Mouse (Mus musculus) liver, embryonic 15.5 days (tissue): ENCODE results near the gene Cpm. TPM values are rescaled to one million over a fixed set of nuclear protein-coding genes. Genes with fewer than 3 reads are reported as not detected.
"Not testable (repeated sequence)": the region's sequence is repeated elsewhere in the genome, so short reads cannot be mapped to it uniquely, and the experiment has no call there.

ENCODE experiments used
- ATAC-seq: fragments of 200-750 bp; cut with Nextera tagmentation; 2 replicates; pipeline ENCODE4 v1.8.0; 2017; ENCODE audit warnings: moderate number of reproducible peaks, mild to moderate bottlenecking, moderate library complexity; ENCODE audit not compliant: insufficient read depth
- H3K27ac ChIP-seq: fragments of 300-500 bp; sonication (generic); replicated peaks from 2 replicates; pipeline ENCODE4 v1.5.1; 2015; ENCODE audit warnings: mild to moderate bottlenecking, inconsistent platforms
- H3K27me3 ChIP-seq: fragments of 300-500 bp; sonication (generic); 2 replicates; pipeline ENCODE4 v1.6.1; 2015; ENCODE audit warnings: mild to moderate bottlenecking, inconsistent platforms
- H3K36me3 ChIP-seq: fragments of 300-500 bp; sonication (generic); replicated peaks from 2 replicates; pipeline ENCODE4 v1.6.1; 2015; ENCODE audit warnings: moderate library complexity, mild to moderate bottlenecking, inconsistent platforms
- H3K4me1 ChIP-seq: fragments of 300-500 bp; sonication (generic); replicated peaks from 2 replicates; pipeline ENCODE4 v1.6.1; 2015; ENCODE audit warnings: inconsistent platforms
- H3K4me2 ChIP-seq: fragments of 300-500 bp; sonication (generic); 2 replicates; pipeline ENCODE4 v1.6.1; 2015; ENCODE audit warnings: moderate library complexity, mild to moderate bottlenecking, inconsistent platforms
- H3K4me3 ChIP-seq: fragments of 300-500 bp; sonication (generic); replicated peaks from 2 replicates; pipeline ENCODE4 v1.5.1; 2015; ENCODE audit warnings: mild to moderate bottlenecking, inconsistent platforms
- H3K9ac ChIP-seq: fragments of 300-500 bp; sonication (generic); 2 replicates; pipeline ENCODE4 v1.6.1; 2015; ENCODE audit warnings: moderate library complexity, mild to moderate bottlenecking, inconsistent platforms
- H3K9me3 ChIP-seq: fragments of 300-500 bp; sonication (generic); replicated peaks from 2 replicates; pipeline ENCODE4 v1.6.1; 2016; ENCODE audit warnings: inconsistent platforms
- WGBS: fragments of 180-500 bp; shearing (Covaris S2); methylation state at CpG from one replicate; pipeline ENCODE4 v1.1.7; 2015; ENCODE audit warnings: mixed read lengths; ENCODE audit not compliant: insufficient replicate concordance; 5-methylcytosine and 5-hydroxymethylcytosine counted together
- polyA plus RNA-seq: library from polyadenylated mRNA; unstranded; fragments of >200 nt; fragmentation: Nextera tagmentation; extraction: Ambion mirVana; gene quantifications from 2 replicates; pipeline ENCODE4 v1.2.1, GENCODE M21; 2015

Cpm gene
- polyA plus RNA-seq, 1 experiment from 2014 or later: 15.7 TPM

GRCm38 (mm10) chr10:117699914-117700313 is 70.6 kb downstream of the Cpm start:
- 90% methylated on average over 4 of the region's 4 CpGs for WGBS
- H3K4me3 ChIP-seq: no peak overlapping the region
- H3K27me3 ChIP-seq: no peaks in the 10 kb centered on the region
- no peaks in the 10 kb centered on the region for H3K9me3 ChIP-seq
- no peak overlapping the region for H3K27ac ChIP-seq
- peaks cover 96% of the 10 kb centered on the region for H3K36me3 ChIP-seq
- peaks cover 6% of the 10 kb centered on the region for H3K4me1 ChIP-seq
- no peak overlapping the region for H3K9ac ChIP-seq
- no peak for ATAC-seq
- H3K4me2 ChIP-seq: no peak overlapping the region

- Histone ChIP-seq H3K27ac (no peak overlapping the region), H3K36me3 (peaks cover 96% of the 10 kb centered on the region), H3K9ac (no peak overlapping the region), H3K27me3 (no peaks in the 10 kb centered on the region), H3K9me3 (no peaks in the 10 kb centered on the region), H3K4me1 (peaks cover 6% of the 10 kb centered on the region), H3K4me3 (no peak overlapping the region), H3K4me2 (no peak overlapping the region)
- 87% methylated on average over 1 of the region's 1 CpGs for WGBS
- no peak for ATAC-seq
Observed at GRCm38 (mm10) chr10:117700450-117700849, 71.2 kb downstream of the Cpm start.

- no peaks in the 10 kb centered on the region for H3K27me3 ChIP-seq
- peaks cover 6% of the 10 kb centered on the region for H3K4me1 ChIP-seq
- no peak overlapping the region for H3K27ac ChIP-seq
- peaks cover 94% of the 10 kb centered on the region for H3K36me3 ChIP-seq
- 80% methylated on average over 6 of the region's 6 CpGs for WGBS
- no peak for ATAC-seq
- no peak overlapping the region for H3K4me3 ChIP-seq
- H3K9ac ChIP-seq: no peak overlapping the region
- H3K4me2 ChIP-seq: no peak overlapping the region
- no peaks in the 10 kb centered on the region for H3K9me3 ChIP-seq
Observed at GRCm38 (mm10) chr10:117701034-117701829, 71.9 kb downstream of the Cpm start.

GRCm38 (mm10) chr10:117702024-117702833 is 72.9 kb downstream of the Cpm start:
- Histone ChIP-seq H3K36me3 (peaks cover 94% of the 10 kb centered on the region), H3K4me2 (no peak overlapping the region), H3K9me3 (no peaks in the 10 kb centered on the region), H3K9ac (no peak overlapping the region), H3K4me1 (peaks cover 15% of the 10 kb centered on the region), H3K27ac (no peak overlapping the region), H3K4me3 (no peak overlapping the region), H3K27me3 (no peaks in the 10 kb centered on the region)
- WGBS: 86% methylated on average over 6 of the region's 6 CpGs
- no peak for ATAC-seq

DNA sequence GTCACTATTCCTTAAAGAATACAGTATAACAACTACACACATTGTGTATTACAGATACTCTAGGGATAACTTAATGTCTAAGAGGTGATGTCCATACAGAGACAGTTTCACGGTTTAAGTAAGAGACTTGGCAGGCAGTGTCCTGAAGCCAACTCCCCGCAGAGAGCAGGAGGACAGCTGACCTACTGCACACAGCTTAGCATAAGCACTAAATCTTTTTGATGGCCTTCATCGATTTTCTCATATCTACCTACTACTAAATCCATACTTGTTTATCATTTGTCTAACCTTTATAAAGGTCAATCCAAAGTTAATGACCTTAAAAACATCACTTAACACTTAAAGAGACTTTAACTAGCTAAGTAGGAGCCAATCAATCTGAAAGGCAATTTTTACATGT is 74.2 kb downstream of the Cpm start:
- no peak overlapping the region for H3K9ac ChIP-seq
- H3K27ac ChIP-seq: no peak overlapping the region
- peaks cover 91% of the 10 kb centered on the region for H3K36me3 ChIP-seq
- H3K4me2 ChIP-seq: no peak overlapping the region
- no peaks in the 10 kb centered on the region for H3K9me3 ChIP-seq
- no peaks in the 10 kb centered on the region for H3K27me3 ChIP-seq
- 87% methylated on average over 3 of the region's 3 CpGs for WGBS
- no peak overlapping the region for H3K4me3 ChIP-seq
- peaks cover 12% of the 10 kb centered on the region for H3K4me1 ChIP-seq
- ATAC-seq: no peak

GRCm38 (mm10) chr10:117704314-117704963 is 75.1 kb downstream of the Cpm start:
- H3K27ac ChIP-seq, H3K4me2 ChIP-seq, H3K9me3 ChIP-seq, H3K9ac ChIP-seq, H3K27me3 ChIP-seq, H3K4me3 ChIP-seq, ATAC-seq: not testable (repeated sequence)
- 82% methylated on average over 6 of the region's 6 CpGs for WGBS
- H3K36me3 ChIP-seq: peaks cover 81% of the 10 kb centered on the region
- peaks cover 20% of the 10 kb centered on the region for H3K4me1 ChIP-seq

GRCm38 (mm10) chr10:117704964-117705335 is 75.7 kb downstream of the Cpm start:
- ATAC-seq: no peak
- 87% methylated on average over 6 of the region's 6 CpGs for WGBS

DNA sequence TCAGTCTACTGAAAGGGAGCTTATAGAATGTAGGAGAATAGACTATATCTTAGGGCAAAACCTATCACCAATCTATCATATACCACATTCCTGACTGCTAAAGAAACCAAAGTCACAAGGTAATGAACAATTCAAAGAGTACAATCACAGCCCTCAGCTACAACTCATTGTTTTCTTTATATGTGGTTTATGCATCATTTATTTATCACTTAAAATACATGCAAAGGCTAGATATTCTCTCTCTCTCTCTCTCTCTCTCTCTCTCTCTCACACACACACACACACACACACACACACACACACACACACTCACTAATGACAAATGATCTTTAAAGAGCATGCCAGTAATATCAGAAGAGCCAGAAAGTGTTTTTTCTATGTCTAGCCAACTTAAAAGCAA is 76.5 kb downstream of the Cpm start:
- Histone ChIP-seq H3K4me3 (no peak overlapping the region), H3K36me3 (peaks cover 68% of the 10 kb centered on the region), H3K27me3 (no peaks in the 10 kb centered on the region), H3K4me1 (peaks cover 21% of the 10 kb centered on the region), H3K9me3 (no peaks in the 10 kb centered on the region), H3K27ac (no peak overlapping the region), H3K4me2 (no peak overlapping the region), H3K9ac (no peak overlapping the region)
- ATAC-seq: no peak

More at GRCm38 (mm10) chr10:117704964-117705335, 75.7 kb downstream of the Cpm start:
- no peak overlapping the region for H3K4me3 ChIP-seq
- no peaks in the 10 kb centered on the region for H3K9me3 ChIP-seq
- peaks cover 76% of the 10 kb centered on the region for H3K36me3 ChIP-seq
- no peaks in the 10 kb centered on the region for H3K27me3 ChIP-seq
- H3K27ac ChIP-seq: no peak overlapping the region
- no peak overlapping the region for H3K9ac ChIP-seq
- H3K4me1 ChIP-seq: peaks cover 21% of the 10 kb centered on the region
- no peak overlapping the region for H3K4me2 ChIP-seq

- ATAC-seq: no peak
- H3K4me2 ChIP-seq: no peak overlapping the region
- peaks cover 63% of the 10 kb centered on the region for H3K36me3 ChIP-seq
- H3K9me3 ChIP-seq: no peaks in the 10 kb centered on the region
- H3K4me1 ChIP-seq: peaks cover 27% of the 10 kb centered on the region
- 77% methylated on average over 6 of the region's 6 CpGs for WGBS
- no peaks in the 10 kb centered on the region for H3K27me3 ChIP-seq
- no peak overlapping the region for H3K27ac ChIP-seq
- no peak overlapping the region for H3K4me3 ChIP-seq
- no peak overlapping the region for H3K9ac ChIP-seq
Observed at GRCm38 (mm10) chr10:117706440-117706839, 77.1 kb downstream of the Cpm start.

- Histone ChIP-seq H3K9me3 (no peaks in the 10 kb centered on the region), H3K9ac (no peak overlapping the region), H3K36me3 (peaks cover 56% of the 10 kb centered on the region), H3K27ac (no peak overlapping the region), H3K4me3 (no peak overlapping the region), H3K4me1 (peaks cover 35% of the 10 kb centered on the region), H3K4me2 (no peak overlapping the region), H3K27me3 (no peaks in the 10 kb centered on the region)
- WGBS: 78% methylated on average over 2 of the region's 2 CpGs
- no peak for ATAC-seq
Observed at GRCm38 (mm10) chr10:117707114-117707838, 78.0 kb downstream of the Cpm start.
